Comparison of ENCODE assay signal across 12 mouse cellular contexts in genomic region chr10:127263631-127264030, GRCm38 (mm10). TPM values are rescaled to one million over a fixed set of nuclear protein-coding genes. Genes with fewer than 3 reads are reported as not detected.
DNase-seq lines count a peak whose midpoint lies in the region; ATAC-seq and TF ChIP-seq lines count a peak whose summit lies in the region.
"Had no signal": no experiment of that assay in that cellular context is flagged by ENCODE, and none has a peak within 500 bp of the region (broad histone marks: within the 10 kb centered on the region; RNA-seq: fewer than 3 reads in every experiment).

No protein-coding gene starts in this region.

- peaks cover 58% of the 10 kb centered on the region for H3K4me1 ChIP-seq in forebrain, embryonic 12.5 days
- peaks cover 41% of the 10 kb centered on the region for H3K4me1 ChIP-seq in forebrain, embryonic 10.5 days
- peaks cover 36% of the 10 kb centered on the region for H3K4me1 ChIP-seq in liver, embryonic 12.5 days
- peaks cover 21% of the 10 kb centered on the region for H3K4me1 ChIP-seq in liver, embryonic 11.5 days (replicated peaks; ENCODE audit: control insufficient read depth, insufficient read depth, low read length)
- H3K4me1 ChIP-seq in forebrain, embryonic 16.5 days (replicated peaks; ENCODE audit: control insufficient read depth, insufficient read depth, low read length): peaks cover 50% of the 10 kb centered on the region
- peaks cover 49% of the 10 kb centered on the region for H3K4me1 ChIP-seq in midbrain, embryonic 16.5 days (ENCODE audit: control insufficient read depth, insufficient read depth, low read length)
- H3K4me1 ChIP-seq in kidney, adult 2 months (ENCODE audit: control insufficient read depth, insufficient read depth, low read length): peaks cover 5% of the 10 kb centered on the region

- peak overlapping the region; percentile 85; the same call in 1 of the 2 replicates for H3K4me2 ChIP-seq in forebrain, embryonic 12.5 days
- H3K4me2 ChIP-seq in liver, embryonic 12.5 days: 0 out of 2 replicates have a peak overlapping the region, but pooled peaks have one; percentile 76
- no peak overlapping the region; the same call in 1 of the 2 replicates for H3K4me2 ChIP-seq in liver, embryonic 11.5 days
- peak overlapping the region; percentile 74; the same call in 1 of the 2 replicates for H3K4me2 ChIP-seq in forebrain, embryonic 16.5 days (ENCODE audit: low read length)
- H3K4me2 ChIP-seq in midbrain, embryonic 16.5 days (ENCODE audit: low read length): peak overlapping the region; percentile 93

- no peak overlapping the region for H3K4me3 ChIP-seq in forebrain, embryonic 12.5 days (replicated peaks)
- no peak overlapping the region; the same call in 1 of the 2 replicates for H3K4me3 ChIP-seq in forebrain, embryonic 10.5 days
- no peak overlapping the region for H3K4me3 ChIP-seq in liver, embryonic 12.5 days
- H3K4me3 ChIP-seq in liver, embryonic 11.5 days (ENCODE audit: low read depth, low read length): no peak overlapping the region
- peak overlapping the region; percentile 63 for H3K4me3 ChIP-seq in forebrain, embryonic 16.5 days (replicated peaks; ENCODE audit: low read length)
- H3K4me3 ChIP-seq in midbrain, embryonic 16.5 days (ENCODE audit: low read depth, low read length): peak overlapping the region; percentile 57
- no peak overlapping the region for H3K4me3 ChIP-seq in kidney, adult 2 months (ENCODE audit: insufficient read depth, low read depth, low read length)

- no peak for DNase-seq in forebrain, embryonic 10.5 days (ENCODE audit: extremely low spot score, low spot score)
- no peak for DNase-seq in liver, embryonic 11.5 days (ENCODE audit: low spot score)
- no peak for DNase-seq in kidney, adult 2 months
- DNase-seq: heart, postnatal 4 days had no signal

- H3K9ac ChIP-seq in forebrain, embryonic 12.5 days: no peak overlapping the region
- H3K9ac ChIP-seq in liver, embryonic 12.5 days: no peak overlapping the region
- H3K9ac ChIP-seq in liver, embryonic 11.5 days (ENCODE audit: low read depth, low read length): no peak overlapping the region
- no peak overlapping the region for H3K9ac ChIP-seq in forebrain, embryonic 16.5 days (replicated peaks; ENCODE audit: low read depth, low read length)
- peak overlapping the region; percentile 76; the same call in 1 of the 2 replicates for H3K9ac ChIP-seq in midbrain, embryonic 16.5 days (ENCODE audit: low read depth, low read length)

- peaks cover 6% of the 10 kb centered on the region for H3K36me3 ChIP-seq in forebrain, embryonic 12.5 days (replicated peaks)
- peaks cover 9% of the 10 kb centered on the region for H3K36me3 ChIP-seq in forebrain, embryonic 10.5 days (replicated peaks)
- H3K36me3 ChIP-seq in liver, embryonic 12.5 days: peaks cover 8% of the 10 kb centered on the region
- H3K36me3 ChIP-seq in liver, embryonic 11.5 days (ENCODE audit: control insufficient read depth, insufficient read depth, low read length): peaks cover 3% of the 10 kb centered on the region; the same call in 1 of the 2 replicates
- no peaks in the 10 kb centered on the region for H3K36me3 ChIP-seq in forebrain, embryonic 16.5 days (ENCODE audit: control insufficient read depth, insufficient read depth)
- H3K36me3 ChIP-seq in midbrain, embryonic 16.5 days (ENCODE audit: control insufficient read depth, insufficient read depth, low read length): no peaks in the 10 kb centered on the region
- H3K36me3 ChIP-seq in kidney, adult 2 months (ENCODE audit: control insufficient read depth, insufficient read depth, low read length): no peaks in the 10 kb centered on the region

- ATAC-seq in forebrain, embryonic 12.5 days (ENCODE audit: low FRiP score): no peak
- no peak for ATAC-seq in liver, embryonic 12.5 days
- ATAC-seq in liver, embryonic 11.5 days (replicated peaks; ENCODE audit: low FRiP score): no peak
- ATAC-seq in forebrain, embryonic 16.5 days: no peak
- no peak for ATAC-seq in midbrain, embryonic 16.5 days
- ATAC-seq in granulocyte monocyte progenitor cell, adult 5-6 weeks (replicated peaks; ENCODE audit: poor library complexity, severe bottlenecking): no peak

- H3K27me3 ChIP-seq in forebrain, embryonic 12.5 days: peaks cover 17% of the 10 kb centered on the region
- peaks cover 47% of the 10 kb centered on the region for H3K27me3 ChIP-seq in forebrain, embryonic 10.5 days (ENCODE audit: poor library complexity, severe bottlenecking)
- peaks cover 53% of the 10 kb centered on the region for H3K27me3 ChIP-seq in liver, embryonic 12.5 days (replicated peaks)
- peaks cover 25% of the 10 kb centered on the region for H3K27me3 ChIP-seq in liver, embryonic 11.5 days (replicated peaks; ENCODE audit: control insufficient read depth, insufficient read depth, low read length)
- no peaks in the 10 kb centered on the region for H3K27me3 ChIP-seq in forebrain, embryonic 16.5 days (replicated peaks; ENCODE audit: control insufficient read depth, insufficient read depth, low read length)
- H3K27me3 ChIP-seq in midbrain, embryonic 16.5 days (ENCODE audit: control insufficient read depth, insufficient read depth, low read depth, low read length): no peaks in the 10 kb centered on the region
- no peaks in the 10 kb centered on the region for H3K27me3 ChIP-seq in kidney, adult 2 months (replicated peaks; ENCODE audit: control insufficient read depth, insufficient read depth, low read length)

- no peak for TF ChIP-seq POLR2A in kidney, adult 2 months (IDR thresholded peaks at IDR 0.05; ENCODE audit: low read depth, low read length)

- TF ChIP-seq CTCF in kidney, adult 2 months (conservative IDR thresholded peaks at IDR 0.05; ENCODE audit: insufficient read depth, insufficient read length, low read depth, low read length): no peak

- H3K9me3 ChIP-seq in forebrain, embryonic 12.5 days: no peaks in the 10 kb centered on the region
- no peaks in the 10 kb centered on the region for H3K9me3 ChIP-seq in forebrain, embryonic 10.5 days
- no peaks in the 10 kb centered on the region for H3K9me3 ChIP-seq in liver, embryonic 12.5 days (replicated peaks)
- no peaks in the 10 kb centered on the region for H3K9me3 ChIP-seq in liver, embryonic 11.5 days (ENCODE audit: control insufficient read depth, low read length)
- no peaks in the 10 kb centered on the region for H3K9me3 ChIP-seq in forebrain, embryonic 16.5 days (ENCODE audit: control insufficient read depth, low read length)
- no peaks in the 10 kb centered on the region for H3K9me3 ChIP-seq in midbrain, embryonic 16.5 days (replicated peaks; ENCODE audit: control insufficient read depth, low read length, poor library complexity, severe bottlenecking)
- H3K9me3 ChIP-seq: embryonic facial prominence, embryonic 13.5 days; lung, embryonic 15.5 days had no signal

- 35% methylated on average over 3 of the region's 3 CpGs for WGBS in forebrain, embryonic 12.5 days
- 49% methylated on average over 3 of the region's 3 CpGs for WGBS in forebrain, embryonic 10.5 days
- 69% methylated on average over 3 of the region's 3 CpGs for WGBS in liver, embryonic 12.5 days (ENCODE audit: insufficient replicate concordance)
- 65% methylated on average over 3 of the region's 3 CpGs for WGBS in liver, embryonic 11.5 days
- 34% methylated on average over 3 of the region's 3 CpGs for whole genome bisulfite sequencing in forebrain, embryonic 16.5 days
- 57% methylated on average over 3 of the region's 3 CpGs for WGBS in midbrain, embryonic 16.5 days
- 71% methylated on average over 3 of the region's 3 CpGs for WGBS in kidney, adult 2 months

- H3K27ac ChIP-seq in forebrain, embryonic 12.5 days: no peak overlapping the region
- no peak overlapping the region for H3K27ac ChIP-seq in forebrain, embryonic 10.5 days
- H3K27ac ChIP-seq in liver, embryonic 12.5 days: no peak overlapping the region
- no peak overlapping the region for H3K27ac ChIP-seq in liver, embryonic 11.5 days (ENCODE audit: low read depth, low read length)
- H3K27ac ChIP-seq in forebrain, embryonic 16.5 days (ENCODE audit: low read length): no peak overlapping the region; the same call in 1 of the 2 replicates
- H3K27ac ChIP-seq in midbrain, embryonic 16.5 days (ENCODE audit: low read length): peak overlapping the region; percentile 85
- no peak overlapping the region for H3K27ac ChIP-seq in kidney, adult 2 months (ENCODE audit: insufficient read depth, low read depth, low read length)
- H3K27ac ChIP-seq: embryonic facial prominence, embryonic 13.5 days; lung, embryonic 15.5 days; stomach, postnatal 0 days had no signal

RNA-seq across cellular contexts. Expression of gene Kif5a, which starts 0.5 kb away (rescaled TPM):
- 44.1 and 53.1 TPM in 2 replicates for polyA plus RNA-seq in forebrain, embryonic 12.5 days (2016; fragmentation: Nextera tagmentation; extraction: Ambion mirVana)
- polyA plus RNA-seq in forebrain, embryonic 10.5 days (2016; fragmentation: Nextera tagmentation; extraction: Ambion mirVana): 6.6 and 7.9 TPM in 2 replicates
- polyA plus RNA-seq in liver, embryonic 12.5 days (2016; fragmentation: Nextera tagmentation; extraction: Ambion mirVana): 0.08 and 0.12 TPM in 2 replicates
- polyA plus RNA-seq in liver, embryonic 11.5 days (2014; fragmentation: Nextera tagmentation; extraction: Ambion mirVana): 1.3 and 1.4 TPM in 2 replicates
- 98.9 and 106 TPM in 2 replicates for polyA plus RNA-seq in forebrain, embryonic 16.5 days (2015; fragmentation: Nextera tagmentation; extraction: Ambion mirVana)
- 113 and 120 TPM in 2 replicates for polyA plus RNA-seq in midbrain, embryonic 16.5 days (2015; fragmentation: Nextera tagmentation; extraction: Ambion mirVana)
- 1.4 TPM in 1 of 2 replicates, not detected in the other for total RNA-seq in granulocyte monocyte progenitor cell, adult 5-6 weeks (2014; fragmentation: Nextera tagmentation)
- 0.30 and 0.31 TPM in 2 replicates for total RNA-seq in granulocyte monocyte progenitor cell, adult 5-6 weeks (2017)
- polyA plus RNA-seq in kidney, adult 2 months (2012; rRNA removed): 3.7 and 6.7 TPM in 2 replicates

RNA-seq across cellular contexts. Expression of gene Dctn2, which starts 2.5 kb away (rescaled TPM):
- polyA plus RNA-seq in forebrain, embryonic 12.5 days (2016; fragmentation: Nextera tagmentation; extraction: Ambion mirVana): 226 and 229 TPM in 2 replicates
- 192 and 206 TPM in 2 replicates for polyA plus RNA-seq in forebrain, embryonic 10.5 days (2016; fragmentation: Nextera tagmentation; extraction: Ambion mirVana)
- polyA plus RNA-seq in liver, embryonic 12.5 days (2016; fragmentation: Nextera tagmentation; extraction: Ambion mirVana): 95.5 and 96.1 TPM in 2 replicates
- polyA plus RNA-seq in liver, embryonic 11.5 days (2014; fragmentation: Nextera tagmentation; extraction: Ambion mirVana): 135 TPM in 2 replicates
- 319 and 342 TPM in 2 replicates for polyA plus RNA-seq in forebrain, embryonic 16.5 days (2015; fragmentation: Nextera tagmentation; extraction: Ambion mirVana)
- 332 and 345 TPM in 2 replicates for polyA plus RNA-seq in midbrain, embryonic 16.5 days (2015; fragmentation: Nextera tagmentation; extraction: Ambion mirVana)
- 62.3 and 72.1 TPM in 2 replicates for total RNA-seq in granulocyte monocyte progenitor cell, adult 5-6 weeks (2014; fragmentation: Nextera tagmentation)
- 80.4 and 83.9 TPM in 2 replicates for total RNA-seq in granulocyte monocyte progenitor cell, adult 5-6 weeks (2017)
- polyA plus RNA-seq in kidney, adult 2 months (2012; rRNA removed): 181 and 184 TPM in 2 replicates

RNA-seq across cellular contexts. Expression of gene Mbd6, which starts 25.2 kb away (rescaled TPM):
- polyA plus RNA-seq in forebrain, embryonic 12.5 days (2016; fragmentation: Nextera tagmentation; extraction: Ambion mirVana): 18.4 and 21.2 TPM in 2 replicates
- 9.1 and 11.4 TPM in 2 replicates for polyA plus RNA-seq in forebrain, embryonic 10.5 days (2016; fragmentation: Nextera tagmentation; extraction: Ambion mirVana)
- 8.5 and 9.8 TPM in 2 replicates for polyA plus RNA-seq in liver, embryonic 12.5 days (2016; fragmentation: Nextera tagmentation; extraction: Ambion mirVana)
- polyA plus RNA-seq in liver, embryonic 11.5 days (2014; fragmentation: Nextera tagmentation; extraction: Ambion mirVana): 14.2 and 19.0 TPM in 2 replicates
- polyA plus RNA-seq in forebrain, embryonic 16.5 days (2015; fragmentation: Nextera tagmentation; extraction: Ambion mirVana): 10.2 and 15.3 TPM in 2 replicates
- 12.6 and 15.3 TPM in 2 replicates for polyA plus RNA-seq in midbrain, embryonic 16.5 days (2015; fragmentation: Nextera tagmentation; extraction: Ambion mirVana)
- total RNA-seq in granulocyte monocyte progenitor cell, adult 5-6 weeks (2014; fragmentation: Nextera tagmentation): 53.3 and 72.1 TPM in 2 replicates
- total RNA-seq in granulocyte monocyte progenitor cell, adult 5-6 weeks (2017): 4.1 TPM in 2 replicates
- polyA plus RNA-seq in kidney, adult 2 months (2012; rRNA removed): 24.6 and 26.8 TPM in 2 replicates

RNA-seq across cellular contexts. Expression of gene Mars, which starts 48.0 kb away (rescaled TPM):
- polyA plus RNA-seq in forebrain, embryonic 12.5 days (2016; fragmentation: Nextera tagmentation; extraction: Ambion mirVana): 177 and 183 TPM in 2 replicates
- polyA plus RNA-seq in forebrain, embryonic 10.5 days (2016; fragmentation: Nextera tagmentation; extraction: Ambion mirVana): 191 and 202 TPM in 2 replicates
- 192 and 193 TPM in 2 replicates for polyA plus RNA-seq in liver, embryonic 12.5 days (2016; fragmentation: Nextera tagmentation; extraction: Ambion mirVana)
- 249 and 257 TPM in 2 replicates for polyA plus RNA-seq in liver, embryonic 11.5 days (2014; fragmentation: Nextera tagmentation; extraction: Ambion mirVana)
- polyA plus RNA-seq in forebrain, embryonic 16.5 days (2015; fragmentation: Nextera tagmentation; extraction: Ambion mirVana): 127 and 135 TPM in 2 replicates
- polyA plus RNA-seq in midbrain, embryonic 16.5 days (2015; fragmentation: Nextera tagmentation; extraction: Ambion mirVana): 123 and 128 TPM in 2 replicates
- total RNA-seq in granulocyte monocyte progenitor cell, adult 5-6 weeks (2014; fragmentation: Nextera tagmentation): 63.0 and 105 TPM in 2 replicates
- total RNA-seq in granulocyte monocyte progenitor cell, adult 5-6 weeks (2017): 193 and 221 TPM in 2 replicates
- polyA plus RNA-seq in kidney, adult 2 months (2012; rRNA removed): 44.4 and 48.3 TPM in 2 replicates

RNA-seq across cellular contexts. Expression of gene Pip4k2c, which starts 52.2 kb away (rescaled TPM):
- polyA plus RNA-seq in forebrain, embryonic 12.5 days (2016; fragmentation: Nextera tagmentation; extraction: Ambion mirVana): 19.4 and 20.2 TPM in 2 replicates
- polyA plus RNA-seq in forebrain, embryonic 10.5 days (2016; fragmentation: Nextera tagmentation; extraction: Ambion mirVana): 21.3 and 21.4 TPM in 2 replicates
- 44.7 and 50.0 TPM in 2 replicates for polyA plus RNA-seq in liver, embryonic 12.5 days (2016; fragmentation: Nextera tagmentation; extraction: Ambion mirVana)
- 43.1 and 43.4 TPM in 2 replicates for polyA plus RNA-seq in liver, embryonic 11.5 days (2014; fragmentation: Nextera tagmentation; extraction: Ambion mirVana)
- polyA plus RNA-seq in forebrain, embryonic 16.5 days (2015; fragmentation: Nextera tagmentation; extraction: Ambion mirVana): 26.7 and 28.4 TPM in 2 replicates
- polyA plus RNA-seq in midbrain, embryonic 16.5 days (2015; fragmentation: Nextera tagmentation; extraction: Ambion mirVana): 16.9 and 18.4 TPM in 2 replicates
- 12.1 and 13.6 TPM in 2 replicates for total RNA-seq in granulocyte monocyte progenitor cell, adult 5-6 weeks (2014; fragmentation: Nextera tagmentation)
- 7.6 and 13.8 TPM in 2 replicates for total RNA-seq in granulocyte monocyte progenitor cell, adult 5-6 weeks (2017)
- 116 and 120 TPM in 2 replicates for polyA plus RNA-seq in kidney, adult 2 months (2012; rRNA removed)

Comparison
In these comparisons a context has a peak if more than half of its experiments do, and no peak if none do; other contexts are left out.
1. H3K4me3 ChIP-seq: peak in forebrain, embryonic 16.5 days (single experiment) and midbrain, embryonic 16.5 days (single experiment); none in forebrain, embryonic 12.5 days (single experiment), forebrain, embryonic 10.5 days (single experiment), liver, embryonic 12.5 days (single experiment), liver, embryonic 11.5 days (single experiment) and kidney, adult 2 months (single experiment).